Mouse (Mus musculus) heart, embryonic 11.5 days (tissue): Measurements from ENCODE around the gene Gpr176. TPM values are rescaled to one million over a fixed set of nuclear protein-coding genes. Genes with fewer than 3 reads are reported as not detected.

Experiments used
- ATAC-seq: fragments of 200-750 bp; cut with Nextera tagmentation; replicated peaks from 2 replicates; pipeline ENCODE4 v1.8.0; 2017; ENCODE audit warnings: moderate library complexity; ENCODE audit not compliant: insufficient number of reproducible peaks, low FRiP score, low TSS enrichment
- H3K27ac ChIP-seq: fragments of 300-500 bp; sonication (generic); 2 replicates; pipeline ENCODE4 v1.5.1; 2014; ENCODE audit warnings: mild to moderate bottlenecking, low read depth, low read length
- H3K27me3 ChIP-seq: fragments of 300-500 bp; sonication (generic); 2 replicates; pipeline ENCODE4 v1.6.1; 2014; ENCODE audit warnings: mild to moderate bottlenecking, low read length, mixed read lengths; ENCODE audit not compliant: control insufficient read depth, insufficient read depth
- H3K36me3 ChIP-seq: fragments of 300-500 bp; sonication (generic); 2 replicates; pipeline ENCODE4 v1.6.1; 2014; ENCODE audit warnings: mild to moderate bottlenecking, low read length, moderate library complexity, mixed read lengths; ENCODE audit not compliant: control insufficient read depth, insufficient read depth
- H3K4me1 ChIP-seq: fragments of 300-500 bp; sonication (generic); 2 replicates; pipeline ENCODE4 v1.6.1; 2014; ENCODE audit warnings: low read length; ENCODE audit not compliant: control insufficient read depth, insufficient read depth
- H3K4me2 ChIP-seq: fragments of 300-500 bp; sonication (generic); 2 replicates; pipeline ENCODE4 v1.6.1; 2014; ENCODE audit warnings: mild to moderate bottlenecking, moderate library complexity
- H3K4me3 ChIP-seq: fragments of 300-500 bp; sonication (generic); 2 replicates; pipeline ENCODE4 v1.5.1; 2014; ENCODE audit warnings: low read depth, low read length
- H3K9ac ChIP-seq: fragments of 300-500 bp; sonication (generic); 2 replicates; pipeline ENCODE4 v1.6.1; 2014; ENCODE audit warnings: mild to moderate bottlenecking, low read depth, low read length, moderate library complexity
- H3K9me3 ChIP-seq: fragments of 300-500 bp; sonication (generic); replicated peaks from 2 replicates; pipeline ENCODE4 v1.6.1; 2016; ENCODE audit warnings: low read length; ENCODE audit not compliant: control insufficient read depth
- WGBS: fragments of 180-500 bp; shearing (Covaris S2); extraction: QIAGEN DNeasy Blood & Tissue Kit; methylation state at CpG from one replicate; pipeline ENCODE4 v1.1.7; 2014; ENCODE audit not compliant: insufficient replicate concordance; 5-methylcytosine and 5-hydroxymethylcytosine counted together
- polyA plus RNA-seq: library from polyadenylated mRNA; unstranded; fragments of >200 nt; fragmentation: Nextera tagmentation; extraction: Ambion mirVana; gene quantifications from 2 replicates; pipeline ENCODE4 v1.2.1, GENCODE M21; 2014

Gene Gpr176
- polyA plus RNA-seq, 1 experiment from 2014 or later = not detected

DNA sequence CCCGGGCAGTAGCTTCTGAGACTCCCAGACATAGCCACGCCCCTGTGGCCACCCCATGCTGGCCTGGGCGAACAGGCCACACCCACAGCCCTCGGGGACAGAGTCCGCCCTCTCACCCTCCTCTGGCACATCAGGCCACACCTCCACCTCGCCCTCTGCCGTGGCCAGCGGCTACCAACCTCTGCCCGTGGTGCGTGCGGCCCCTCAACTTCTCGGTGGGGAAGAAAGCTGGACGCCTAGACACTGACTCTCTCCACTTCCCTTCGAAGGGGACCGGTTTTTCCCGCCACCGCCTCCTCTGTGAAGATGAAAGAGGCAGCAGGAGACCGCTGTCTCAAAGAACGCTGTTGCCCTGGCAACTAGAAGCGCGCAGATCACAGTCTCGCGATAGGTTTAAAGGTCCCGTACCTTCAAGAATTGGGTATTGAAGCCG lies 116.6 kb downstream of the Gpr176 start, which contains the start of gene Fsip1:
Gene Fsip1 (minus strand): TSS at position 346 of the 433 bp plus-strand sequence.
- ATAC-seq = peak; percentile 87
- H3K9me3 ChIP-seq = no peaks in the 10 kb centered on the region
- H3K4me1 ChIP-seq = no peaks in the 10 kb centered on the region
- WGBS = 4% methylated on average over 25 of the region's 25 CpGs
- H3K4me3 ChIP-seq = peak within 1 kb of the TSS; percentile 41
- H3K36me3 ChIP-seq = no peaks in the 10 kb centered on the region
- peak within 1 kb of the TSS; percentile 64 for H3K4me2 ChIP-seq
- peak within 1 kb of the TSS; percentile 22; the same call in 1 of the 2 replicates for H3K9ac ChIP-seq
- H3K27me3 ChIP-seq = peaks cover 3% of the 10 kb centered on the region; the same call in 1 of the 2 replicates
- H3K27ac ChIP-seq = no peak within 1 kb of the TSS

DNA sequence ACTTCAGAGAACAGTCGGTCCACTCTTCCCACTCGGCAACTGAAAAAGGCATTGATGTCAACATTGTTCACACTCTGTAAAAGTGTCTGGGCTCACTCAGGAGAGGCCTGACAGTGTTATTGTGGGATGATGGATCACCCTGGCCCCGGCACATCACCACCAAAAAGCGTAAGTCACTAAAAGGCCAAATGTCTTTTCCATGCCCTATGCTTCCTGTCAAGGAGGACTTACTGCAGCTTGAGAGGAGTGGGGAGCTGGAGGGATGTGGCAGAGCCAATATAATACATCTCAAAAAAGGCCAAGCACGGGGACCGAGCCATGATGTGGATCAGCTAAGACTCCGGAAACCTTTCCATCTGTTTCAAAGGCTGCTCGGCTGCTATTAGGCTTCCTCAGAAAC lies 118.7 kb downstream of the Gpr176 start:
- H3K27me3 ChIP-seq = 0 out of 2 replicates have a peak, but pooled peaks cover 3% of the 10 kb centered on the region
- WGBS = 60% methylated on average over 8 of the region's 8 CpGs
- no peaks in the 10 kb centered on the region for H3K4me1 ChIP-seq
- no peak overlapping the region for H3K9ac ChIP-seq
- no peak overlapping the region for H3K4me2 ChIP-seq
- no peak overlapping the region for H3K27ac ChIP-seq
- H3K4me3 ChIP-seq = no peak overlapping the region
- ATAC-seq = no peak
- H3K36me3 ChIP-seq = no peaks in the 10 kb centered on the region
- no peaks in the 10 kb centered on the region for H3K9me3 ChIP-seq

DNA sequence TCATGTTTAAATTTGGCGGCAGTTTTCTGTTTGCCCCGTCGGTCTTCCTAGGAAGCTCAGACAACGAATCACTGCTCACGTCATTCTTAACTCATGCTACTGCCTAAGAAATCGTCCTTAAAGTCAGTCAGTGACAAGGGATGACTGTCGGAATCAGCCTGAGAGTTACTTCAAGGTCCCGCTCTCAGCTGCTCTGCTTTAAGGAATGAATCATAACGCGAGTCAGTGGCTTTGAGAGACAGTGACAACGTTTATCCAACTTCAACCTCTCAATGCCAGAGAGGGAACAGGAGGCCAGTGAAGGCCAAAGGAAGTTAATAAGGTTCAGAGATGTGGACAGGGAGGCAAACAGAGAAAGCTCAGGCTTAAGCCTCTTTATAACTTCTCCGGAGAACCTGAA lies 124.3 kb downstream of the Gpr176 start:
- H3K27me3 ChIP-seq = 0 out of 2 replicates have a peak, but pooled peaks cover 3% of the 10 kb centered on the region
- no peak overlapping the region for H3K4me3 ChIP-seq
- WGBS = 66% methylated on average over 12 of the region's 12 CpGs
- H3K9me3 ChIP-seq = no peaks in the 10 kb centered on the region
- no peak overlapping the region for H3K9ac ChIP-seq
- no peak overlapping the region for H3K4me2 ChIP-seq
- H3K27ac ChIP-seq = no peak overlapping the region
- no peaks in the 10 kb centered on the region for H3K36me3 ChIP-seq
- no peaks in the 10 kb centered on the region for H3K4me1 ChIP-seq
- no peak for ATAC-seq

GRCm38 (mm10) chr2:118248016-118248415 lies 125.2 kb downstream of the Gpr176 start:
- Histone ChIP-seq H3K27ac (no peak overlapping the region), H3K9ac (no peak overlapping the region), H3K4me1 (no peaks in the 10 kb centered on the region), H3K27me3 (0 out of 2 replicates have a peak, but pooled peaks cover 3% of the 10 kb centered on the region), H3K36me3 (no peaks in the 10 kb centered on the region), H3K9me3 (no peaks in the 10 kb centered on the region), H3K4me3 (no peak overlapping the region), H3K4me2 (no peak overlapping the region)
- WGBS = 46% methylated on average over 2 of the region's 2 CpGs
- no peak for ATAC-seq

- H3K36me3 ChIP-seq = no peaks in the 10 kb centered on the region
- no peak overlapping the region for H3K4me3 ChIP-seq
- H3K27ac ChIP-seq = no peak overlapping the region
- 10% methylated on average over 10 of the region's 10 CpGs for WGBS
- H3K4me2 ChIP-seq = no peak overlapping the region
- H3K9ac ChIP-seq = no peak overlapping the region
- no peaks in the 10 kb centered on the region for H3K9me3 ChIP-seq
- no peak for ATAC-seq
- no peaks in the 10 kb centered on the region for H3K4me1 ChIP-seq
- H3K27me3 ChIP-seq = no peaks in the 10 kb centered on the region
These were observed 127.3 kb downstream of the Gpr176 start for GRCm38 (mm10) chr2:118245914-118246313.

GRCm38 (mm10) chr2:118236196-118236595 lies 137.0 kb downstream of the Gpr176 start:
- Histone ChIP-seq H3K27me3 (no peaks in the 10 kb centered on the region), H3K4me1 (no peaks in the 10 kb centered on the region), H3K9ac (no peak overlapping the region), H3K9me3 (no peaks in the 10 kb centered on the region), H3K4me2 (no peak overlapping the region), H3K27ac (no peak overlapping the region), H3K36me3 (no peaks in the 10 kb centered on the region), H3K4me3 (no peak overlapping the region)
- WGBS = 80% methylated on average over 7 of the region's 7 CpGs
- no peak for ATAC-seq

DNA sequence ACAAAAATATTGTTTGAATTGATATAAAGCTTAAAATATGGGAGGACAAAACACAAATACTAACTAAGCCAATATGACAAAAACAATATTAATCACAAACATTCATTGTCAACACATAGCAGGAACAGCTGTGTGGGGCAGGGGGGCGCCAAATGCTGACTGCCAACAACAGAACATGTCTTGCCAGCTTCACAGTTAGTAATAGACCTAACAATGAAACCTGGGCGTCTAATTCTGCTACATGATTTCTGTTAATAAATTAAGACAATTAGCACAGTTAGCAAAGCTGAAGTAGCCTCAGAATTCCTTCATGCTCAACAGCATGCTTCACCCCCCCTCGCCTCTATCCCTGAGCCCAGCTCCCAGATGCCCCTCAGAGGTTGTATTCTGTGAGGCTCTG lies 137.6 kb downstream of the Gpr176 start:
- no peak for ATAC-seq
- Histone ChIP-seq H3K9ac (no peak overlapping the region), H3K27ac (no peak overlapping the region), H3K4me3 (no peak overlapping the region), H3K9me3 (no peaks in the 10 kb centered on the region), H3K36me3 (no peaks in the 10 kb centered on the region), H3K4me2 (no peak overlapping the region), H3K27me3 (no peaks in the 10 kb centered on the region), H3K4me1 (no peaks in the 10 kb centered on the region)
- WGBS = 76% methylated on average over 3 of the region's 3 CpGs

GRCm38 (mm10) chr2:118230544-118230943 lies 142.7 kb downstream of the Gpr176 start:
- Histone ChIP-seq H3K4me3 (no peak overlapping the region), H3K27ac (no peak overlapping the region), H3K4me2 (no peak overlapping the region), H3K27me3 (no peaks in the 10 kb centered on the region), H3K4me1 (no peaks in the 10 kb centered on the region), H3K9me3 (no peaks in the 10 kb centered on the region), H3K36me3 (no peaks in the 10 kb centered on the region), H3K9ac (no peak overlapping the region)
- whole genome bisulfite sequencing = 35% methylated on average over 3 of the region's 3 CpGs
- ATAC-seq = no peak

- Histone ChIP-seq H3K4me1 (no peaks in the 10 kb centered on the region), H3K27ac (no peak overlapping the region), H3K9me3 (no peaks in the 10 kb centered on the region), H3K4me3 (no peak overlapping the region), H3K9ac (no peak overlapping the region), H3K27me3 (no peaks in the 10 kb centered on the region), H3K36me3 (no peaks in the 10 kb centered on the region), H3K4me2 (no peak overlapping the region)
- ATAC-seq = no peak
- WGBS = 88% methylated on average over 4 of the region's 4 CpGs
These were observed 144.6 kb downstream of the Gpr176 start for GRCm38 (mm10) chr2:118228486-118229079.
